Mouse (Mus musculus): ENCODE results near the gene Stradb.

GRCm38 (mm10) chr1:58959682-58960081 lies 13.6 kb upstream of the Stradb start:
- TF ChIP-seq MYOD1 (IDR thresholded peaks at IDR 0.05; ENCODE audit: control insufficient read depth, insufficient read length, low read depth) (no peak), CTCF (IDR thresholded peaks at IDR 0.05; ENCODE audit: control insufficient read depth, insufficient read depth, insufficient read length) (no peak), MYOG (IDR thresholded peaks at IDR 0.05; ENCODE audit: control insufficient read depth, extremely low read depth, insufficient read length) (no peak)
